Mouse (Mus musculus) midbrain, embryonic 13.5 days (tissue): Measurements from ENCODE around the gene 0610012G03Rik. TPM values are rescaled to one million over a fixed set of nuclear protein-coding genes. Genes with fewer than 3 reads are reported as not detected.

Source experiments
- ATAC-seq: fragments of 200-750 bp; cut with Nextera tagmentation; 2 replicates; pipeline ENCODE4 v1.8.0; 2017; ENCODE audit warnings: mild to moderate bottlenecking, moderate TSS enrichment, moderate library complexity
- H3K27ac ChIP-seq: fragments of 300-500 bp; sonication (generic); 2 replicates; pipeline ENCODE4 v1.5.1; 2015; ENCODE audit warnings: inconsistent platforms, mild to moderate bottlenecking, moderate library complexity
- H3K27me3 ChIP-seq: fragments of 300-500 bp; sonication (generic); 2 replicates; pipeline ENCODE4 v1.6.1; 2015; ENCODE audit warnings: mild to moderate bottlenecking, inconsistent platforms
- H3K36me3 ChIP-seq: fragments of 300-500 bp; sonication (generic); 2 replicates; pipeline ENCODE4 v1.6.1; 2015; ENCODE audit warnings: mild to moderate bottlenecking, inconsistent platforms
- H3K4me1 ChIP-seq: fragments of 300-500 bp; sonication (generic); replicated peaks from 2 replicates; pipeline ENCODE4 v1.6.1; 2015; ENCODE audit warnings: inconsistent platforms
- H3K4me2 ChIP-seq: fragments of 300-500 bp; sonication (generic); replicated peaks from 2 replicates; pipeline ENCODE4 v1.6.1; 2015; ENCODE audit warnings: moderate library complexity, mild to moderate bottlenecking, inconsistent platforms
- H3K4me3 ChIP-seq: fragments of 300-500 bp; sonication (generic); replicated peaks from 2 replicates; pipeline ENCODE4 v1.5.1; 2015; ENCODE audit warnings: mild to moderate bottlenecking, inconsistent platforms
- H3K9ac ChIP-seq: fragments of 300-500 bp; sonication (generic); replicated peaks from 2 replicates; pipeline ENCODE4 v1.6.1; 2015; ENCODE audit warnings: mild to moderate bottlenecking, inconsistent platforms
- H3K9me3 ChIP-seq: fragments of 300-500 bp; sonication (generic); 2 replicates; pipeline ENCODE4 v1.6.1; 2016; ENCODE audit warnings: mild to moderate bottlenecking, inconsistent platforms
- WGBS: fragments of 180-500 bp; shearing (Covaris S2); methylation state at CpG from one replicate; pipeline ENCODE4 v1.1.7; 2015; 5-methylcytosine and 5-hydroxymethylcytosine counted together
- microRNA-seq: library from miRNA; unstranded; fragments of <30 nt; microRNA quantifications from one replicate; pipeline ENCODE4, GENCODE M21; 2016
- polyA plus RNA-seq: library from polyadenylated mRNA; unstranded; fragments of >200 nt; fragmentation: Nextera tagmentation; extraction: Ambion mirVana; gene quantifications from 2 replicates; pipeline ENCODE4 v1.2.1, GENCODE M21; 2015

Gene 0610012G03Rik
- polyA plus RNA-seq, 1 experiment from 2014 or later: 104 TPM

DNA sequence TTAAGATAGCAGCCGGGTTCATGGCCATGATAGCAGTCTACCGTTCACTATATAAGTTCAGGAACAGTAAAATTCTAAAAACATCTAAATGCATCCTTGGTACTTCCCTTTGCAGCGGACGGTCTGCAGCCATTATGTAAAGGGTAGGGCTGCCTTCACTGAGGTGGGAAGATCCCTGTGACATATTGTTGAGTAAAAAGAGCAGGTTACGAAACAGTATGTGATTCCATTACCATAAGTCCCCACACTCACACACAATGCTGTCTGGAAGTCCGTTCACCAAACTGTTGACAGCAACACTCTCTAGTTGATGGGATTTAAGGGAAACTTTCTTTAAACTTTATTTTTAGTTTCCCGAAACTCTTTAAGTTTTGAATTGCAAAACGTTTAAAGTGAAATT, 45.1 kb downstream of the 0610012G03Rik start:
- Histone ChIP-seq H3K27ac (no peak overlapping the region), H3K9me3 (0 out of 2 replicates have a peak, but pooled peaks cover 6% of the 10 kb centered on the region), H3K9ac (no peak overlapping the region), H3K4me3 (no peak overlapping the region), H3K4me2 (no peak overlapping the region), H3K4me1 (peaks cover 18% of the 10 kb centered on the region), H3K36me3 (no peaks in the 10 kb centered on the region), H3K27me3 (no peaks in the 10 kb centered on the region)
- WGBS: 90% methylated on average over 8 of the region's 8 CpGs
- ATAC-seq: no peak

DNA sequence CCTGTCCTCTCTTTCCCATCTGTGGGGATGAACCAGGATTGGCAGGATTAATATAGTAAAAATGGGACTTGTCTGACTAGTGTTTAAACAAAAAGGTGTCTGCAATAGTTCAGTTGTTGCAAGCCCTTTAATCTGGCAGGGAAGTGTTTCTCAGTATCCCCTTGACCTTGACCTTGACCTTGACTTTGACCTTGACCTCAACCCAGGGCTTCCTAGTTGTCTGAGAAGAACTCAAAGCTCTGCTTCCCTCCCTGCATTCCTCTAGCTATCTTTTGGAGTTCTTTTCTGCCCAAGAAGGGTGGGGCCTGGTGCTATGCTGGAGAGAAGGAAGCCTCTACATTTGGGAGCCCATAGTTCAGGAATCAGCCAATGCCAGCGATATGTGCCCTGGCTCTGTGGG, 46.4 kb downstream of the 0610012G03Rik start:
- WGBS: 100% methylated on average over 1 of the region's 1 CpGs
- Histone ChIP-seq H3K27me3 (no peaks in the 10 kb centered on the region), H3K9ac (no peak overlapping the region), H3K36me3 (no peaks in the 10 kb centered on the region), H3K9me3 (0 out of 2 replicates have a peak, but pooled peaks cover 6% of the 10 kb centered on the region), H3K4me3 (no peak overlapping the region), H3K27ac (no peak overlapping the region), H3K4me2 (no peak overlapping the region), H3K4me1 (peaks cover 31% of the 10 kb centered on the region)
- no peak for ATAC-seq

DNA sequence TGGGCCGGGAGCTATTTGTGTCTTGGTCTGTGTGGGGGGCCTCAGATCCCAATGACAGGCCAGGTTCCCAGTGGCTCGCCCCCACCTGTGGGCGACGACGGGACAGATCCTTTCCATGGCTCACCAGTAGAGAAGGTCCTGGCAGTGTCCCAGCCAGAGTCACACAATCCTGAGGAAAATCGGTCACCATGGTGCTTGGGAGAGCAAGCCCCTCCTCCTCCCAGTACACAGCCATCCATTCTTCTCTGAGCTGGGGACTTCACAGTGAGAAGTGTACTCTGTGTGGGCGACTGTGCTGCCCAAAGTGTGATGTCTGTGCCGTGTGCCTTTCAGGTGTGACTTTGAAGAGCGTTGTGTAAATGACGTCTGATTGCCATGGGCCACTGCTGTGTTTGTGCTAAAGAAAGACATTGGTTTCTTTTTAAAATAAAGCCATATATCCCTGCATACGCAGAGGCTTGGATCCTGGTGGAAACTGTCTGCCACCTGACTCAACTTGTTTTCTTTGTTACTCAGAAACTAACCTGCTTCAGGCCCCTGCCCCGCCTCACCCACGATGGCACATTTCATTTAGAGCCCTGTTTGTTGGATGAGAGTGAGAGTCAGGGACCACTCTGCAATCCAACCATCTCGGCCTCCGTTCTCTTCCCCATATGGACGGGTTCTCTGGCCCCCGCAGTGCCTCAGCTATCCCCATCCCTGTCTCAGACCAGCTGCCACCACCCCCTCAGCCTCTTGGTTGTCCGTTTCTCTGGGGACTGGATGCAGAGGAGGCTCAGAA, 49.6 kb downstream of the 0610012G03Rik start:
- WGBS: 75% methylated on average over 18 of the region's 18 CpGs

More for the DNA sequence above, 49.6 kb downstream of the 0610012G03Rik start:
- H3K27ac ChIP-seq: peak overlapping the region; percentile 25; the same call in 1 of the 2 replicates
- 0 out of 2 replicates have a peak, but pooled peaks cover 6% of the 10 kb centered on the region for H3K9me3 ChIP-seq
- no peak overlapping the region for H3K9ac ChIP-seq
- H3K36me3 ChIP-seq: no peaks in the 10 kb centered on the region
- H3K4me3 ChIP-seq: no peak overlapping the region
- ATAC-seq: peak; percentile 72; the same call in 1 of the 2 replicates
- peaks cover 21% of the 10 kb centered on the region for H3K4me1 ChIP-seq
- H3K27me3 ChIP-seq: no peaks in the 10 kb centered on the region
- no peak overlapping the region for H3K4me2 ChIP-seq

Small RNA genes lying within 50 kb of the gene (microRNA-seq; reads per million reads assigned to microRNA genes)
- gene Gm26269: not detected

Other genes with a start within 250 kb of the 0610012G03Rik start
- gene Meltf, start 69.7 kb downstream of the 0610012G03Rik start, polyA plus RNA-seq: 0.16 and 0.17 TPM in 2 replicates
- 2.5 and 3.3 TPM in 2 replicates for gene Pigz, start 14.6 kb downstream of the 0610012G03Rik start, polyA plus RNA-seq
- gene Ncbp2, start within 50 bp of the 0610012G03Rik start, polyA plus RNA-seq: 118 and 122 TPM in 2 replicates
- 19.0 and 20.6 TPM in 2 replicates for gene Senp5, start 54.8 kb upstream of the 0610012G03Rik start, polyA plus RNA-seq
- 41.9 and 43.6 TPM in 2 replicates for gene Pak2, start 130.8 kb upstream of the 0610012G03Rik start, polyA plus RNA-seq
- gene Pigx, start 151.2 kb upstream of the 0610012G03Rik start, polyA plus RNA-seq: 149 and 153 TPM in 2 replicates
- gene Cep19, start 151.3 kb upstream of the 0610012G03Rik start, polyA plus RNA-seq: 45.6 and 46.9 TPM in 2 replicates
- 5.9 and 7.1 TPM in 2 replicates for gene Nrros, start 217.1 kb upstream of the 0610012G03Rik start, polyA plus RNA-seq
- not detected in 2 replicates for gene Bex6, start 231.3 kb upstream of the 0610012G03Rik start, polyA plus RNA-seq